Mouse (Mus musculus): ENCODE data around the gene Gucy1a1. TPM values are rescaled to one million over a fixed set of nuclear protein-coding genes. Genes with fewer than 3 reads are reported as not detected.
"Not testable (repeated sequence)": the region's sequence is repeated elsewhere in the genome, so short reads cannot be mapped to it uniquely, and the experiment has no call there.

Gucy1a1 gene
- 1 to 10 TPM; 5.6 to 6.1 TPM for polyA plus RNA-seq (2017; shearing (Covaris generic))

- ATAC-seq, result peak; percentile 33
Measured at GRCm38 (mm10) chr3:82145126-82145901, at the start of gene Gucy1a1. Gene Gucy1a1 (minus strand): TSS chr3:82145789.

- no peak for ATAC-seq
Measured at GRCm38 (mm10) chr3:82191559-82192245, 46.1 kb upstream of the Gucy1a1 start.

GRCm38 (mm10) chr3:82185626-82186025 is 40.0 kb upstream of the Gucy1a1 start:
- ATAC-seq, result no peak

GRCm38 (mm10) chr3:82181500-82181899 is 35.9 kb upstream of the Gucy1a1 start:
- no peak for ATAC-seq

- ATAC-seq, result no peak
Measured at GRCm38 (mm10) chr3:82180253-82180652, 34.7 kb upstream of the Gucy1a1 start.

GRCm38 (mm10) chr3:82175501-82175900 is 29.9 kb upstream of the Gucy1a1 start:
- no peak for ATAC-seq

GRCm38 (mm10) chr3:82167064-82167463 is 21.5 kb upstream of the Gucy1a1 start:
- no peak for ATAC-seq

- ATAC-seq, result no peak
Measured at GRCm38 (mm10) chr3:82165937-82166336, 20.3 kb upstream of the Gucy1a1 start.

GRCm38 (mm10) chr3:82162992-82163391 is 17.4 kb upstream of the Gucy1a1 start:
- ATAC-seq, result not testable (repeated sequence)

- ATAC-seq, result no peak
Measured at GRCm38 (mm10) chr3:82145978-82146377, 389 bp upstream of the Gucy1a1 start.

GRCm38 (mm10) chr3:82144725-82145125 is 864 bp downstream of the Gucy1a1 start:
- ATAC-seq, result no peak

GRCm38 (mm10) chr3:82140781-82141180 is 4.8 kb downstream of the Gucy1a1 start:
- peak; percentile 24 for ATAC-seq

- ATAC-seq, result no peak
Measured at GRCm38 (mm10) chr3:82138002-82138667, 7.5 kb downstream of the Gucy1a1 start.

GRCm38 (mm10) chr3:82135483-82135882 is 10.1 kb downstream of the Gucy1a1 start:
- ATAC-seq, result no peak

GRCm38 (mm10) chr3:82129258-82129657 is 16.3 kb downstream of the Gucy1a1 start:
- no peak for ATAC-seq

- no peak for ATAC-seq
Measured at GRCm38 (mm10) chr3:82124567-82124966, 21.0 kb downstream of the Gucy1a1 start.

GRCm38 (mm10) chr3:82118916-82119315 is 26.7 kb downstream of the Gucy1a1 start:
- ATAC-seq, result no peak

GRCm38 (mm10) chr3:82112439-82112838 is 33.1 kb downstream of the Gucy1a1 start:
- no peak for ATAC-seq

GRCm38 (mm10) chr3:82111986-82112385 is 33.6 kb downstream of the Gucy1a1 start:
- ATAC-seq, result no peak

- no peak for ATAC-seq
Measured at GRCm38 (mm10) chr3:82108951-82109350, 36.6 kb downstream of the Gucy1a1 start.

GRCm38 (mm10) chr3:82104229-82104628 is 41.4 kb downstream of the Gucy1a1 start:
- ATAC-seq, result no peak

- no peak for ATAC-seq
Measured at GRCm38 (mm10) chr3:82099127-82099526, 46.5 kb downstream of the Gucy1a1 start.

GRCm38 (mm10) chr3:82096801-82097200 is 48.8 kb downstream of the Gucy1a1 start:
- no peak for ATAC-seq

Data from activated CD4-positive, CD25-positive, alpha-beta regulatory T cell, adult 4 months (primary cell).